Mouse (Mus musculus) CH12.LX (cell line): Measurements from ENCODE around the gene Lin28a.

ENCODE experiments used
- CTCF ChIP-seq, 2 experiments: IDR thresholded peaks in 1 of 2; conservative IDR thresholded peaks in 1 of 2; 2 replicates each; pipeline ENCODE4 v1.5.1; 2011 to 2012; ENCODE audit warnings: low read depth in 2 of 2, low read length in 2 of 2, improper control_type of control experiment in 1 of 2, inconsistent platforms in 1 of 2, mild to moderate bottlenecking in 1 of 2, moderate library complexity in 1 of 2
- E2F4 ChIP-seq: IDR thresholded peaks from 2 replicates; pipeline ENCODE4 v1.6.1; 2011; ENCODE audit warnings: low read depth, low read length, improper control_type of control experiment; ENCODE audit not compliant: insufficient replicate concordance
- EP300 ChIP-seq: IDR thresholded peaks from 2 replicates; pipeline ENCODE4 v1.6.1; 2011; ENCODE audit warnings: low read length, improper control_type of control experiment
- JUN ChIP-seq: IDR thresholded peaks from 2 replicates; pipeline ENCODE4 v1.6.1; 2011; ENCODE audit warnings: low read depth, mild to moderate bottlenecking, low read length, improper control_type of control experiment, moderate library complexity; ENCODE audit not compliant: insufficient read depth
- MXI1 ChIP-seq: IDR thresholded peaks from 2 replicates; pipeline ENCODE4 v1.6.1; 2011; ENCODE audit warnings: mild to moderate bottlenecking, low read depth, low read length, improper control_type of control experiment
- MYC ChIP-seq: IDR thresholded peaks from 2 replicates; pipeline ENCODE4 v1.6.1; 2011; ENCODE audit warnings: low read depth, mild to moderate bottlenecking, improper control_type of control experiment, low read length
- POLR2A ChIP-seq: IDR thresholded peaks from 2 replicates; pipeline ENCODE4 v1.6.1; 2011; ENCODE audit warnings: low read depth, mild to moderate bottlenecking, improper control_type of control experiment, low read length
- ZC3H11A ChIP-seq: IDR thresholded peaks from 2 replicates; pipeline ENCODE4 v1.6.1; 2012; ENCODE audit warnings: low read depth, mild to moderate bottlenecking, inconsistent platforms, low read length, improper control_type of control experiment

DNA sequence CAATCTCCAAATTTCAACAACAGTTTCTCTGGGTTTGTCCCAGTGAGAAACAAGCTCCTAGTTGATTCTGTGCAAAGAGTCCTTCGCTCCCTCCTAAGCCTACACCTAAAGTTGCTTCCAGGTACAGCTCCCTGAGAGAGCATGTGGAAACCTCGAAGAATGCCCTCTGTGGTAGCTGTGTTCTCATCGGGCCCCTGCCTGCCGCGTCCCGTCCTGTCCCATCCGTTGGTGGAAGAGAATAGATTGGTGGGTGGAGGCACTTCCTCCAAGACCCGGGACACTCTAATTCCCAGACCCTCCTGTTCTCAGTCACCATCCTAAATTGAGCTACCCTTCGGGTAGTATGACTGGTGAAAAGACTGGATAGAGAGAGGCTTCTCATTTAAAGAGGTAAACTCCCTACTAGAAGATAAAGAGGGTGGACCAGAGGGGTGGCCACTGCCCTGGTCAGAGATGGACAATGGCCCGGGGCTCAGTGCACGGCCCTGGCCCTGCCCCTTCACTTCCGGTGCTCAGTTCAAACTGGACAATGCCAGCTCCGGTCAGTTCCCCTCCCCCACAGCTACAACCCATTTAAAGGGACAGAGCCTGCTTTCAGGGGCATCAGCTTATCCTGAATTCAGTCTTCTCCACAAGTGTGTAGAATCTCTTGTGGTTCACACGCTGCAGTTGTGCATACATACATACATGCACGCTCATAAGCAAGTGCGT is 1.2 kb upstream of the Lin28a start:
- TF ChIP-seq JUN (no peak), EP300 (no peak), CTCF (conservative IDR thresholded peaks at IDR 0.05 in 1 of 2, IDR thresholded peaks at IDR 0.05 in 1 of 2; ENCODE audit: low read depth in 2 of 2, low read length in 2 of 2) (no peak), POLR2A (no peak), ZC3H11A (no peak), MXI1 (no peak), MYC (no peak), E2F4 (no peak)
